Mouse (Mus musculus) G1E (cell line): ENCODE measurements at regions not wholly inside any gene's neighbourhood (a gene's known extent, or its start where the extent isn't known, plus 50 kb on each side); places are given as distances from the start of the nearest gene placed in this dataset.

ENCODE experiments used
- ATAC-seq: 2 replicates; pipeline ENCODE4 v1.8.0; 2016; ENCODE audit warnings: mild to moderate bottlenecking; ENCODE audit not compliant: insufficient number of reproducible peaks, poor library complexity, low FRiP score, severe bottlenecking; ENCODE audit errors: extremely low read depth
- DNase-seq: peaks from one replicate; pipeline ENCODE4 v3.0.0; 2012; ENCODE audit warnings: low spot score
- H3K27me3 ChIP-seq: 2 replicates; pipeline ENCODE4 v1.6.1; 2012; ENCODE audit warnings: mild to moderate bottlenecking, low read length, inconsistent platforms; ENCODE audit not compliant: insufficient read depth
- H3K36me3 ChIP-seq: replicated peaks from 2 replicates; pipeline ENCODE3; 2012; ENCODE audit warnings: mild to moderate bottlenecking, inconsistent platforms
- H3K4me1 ChIP-seq: 2 replicates; pipeline ENCODE4 v1.6.1; 2012; ENCODE audit warnings: low read depth, low read length, inconsistent platforms, mixed read lengths; ENCODE audit not compliant: insufficient read depth
- H3K4me3 ChIP-seq: 2 replicates; pipeline ENCODE4 v1.5.1; 2012; ENCODE audit warnings: low read depth, mild to moderate bottlenecking, inconsistent platforms, low read length, moderate library complexity, mixed read lengths
- H3K9me3 ChIP-seq: replicated peaks from 2 replicates; pipeline ENCODE4 v1.6.1; 2012; ENCODE audit warnings: inconsistent platforms
- CTCF ChIP-seq: IDR thresholded peaks from 2 replicates; pipeline ENCODE4 v1.5.1; 2012; ENCODE audit warnings: low read depth, low read length, inconsistent platforms, mixed read lengths
- GATA1 ChIP-seq: IDR thresholded peaks from 2 replicates; pipeline ENCODE4 v1.6.1; 2012; ENCODE audit warnings: borderline replicate concordance, low read length, inconsistent platforms, mixed read lengths
- GATA2 ChIP-seq: IDR thresholded peaks from 2 replicates; pipeline ENCODE4 v1.6.1; 2012; ENCODE audit warnings: low read depth, low read length, inconsistent platforms, borderline replicate concordance
- POLR2AphosphoS5 ChIP-seq: IDR thresholded peaks from 2 replicates; pipeline ENCODE4 v1.6.1; 2012; ENCODE audit warnings: low read depth, low read length, inconsistent platforms; ENCODE audit not compliant: insufficient replicate concordance
- TAL1 ChIP-seq: conservative IDR thresholded peaks from 2 replicates; pipeline ENCODE4 v1.6.1; 2012; ENCODE audit warnings: low read depth, low read length, inconsistent platforms, mixed read lengths

DNA sequence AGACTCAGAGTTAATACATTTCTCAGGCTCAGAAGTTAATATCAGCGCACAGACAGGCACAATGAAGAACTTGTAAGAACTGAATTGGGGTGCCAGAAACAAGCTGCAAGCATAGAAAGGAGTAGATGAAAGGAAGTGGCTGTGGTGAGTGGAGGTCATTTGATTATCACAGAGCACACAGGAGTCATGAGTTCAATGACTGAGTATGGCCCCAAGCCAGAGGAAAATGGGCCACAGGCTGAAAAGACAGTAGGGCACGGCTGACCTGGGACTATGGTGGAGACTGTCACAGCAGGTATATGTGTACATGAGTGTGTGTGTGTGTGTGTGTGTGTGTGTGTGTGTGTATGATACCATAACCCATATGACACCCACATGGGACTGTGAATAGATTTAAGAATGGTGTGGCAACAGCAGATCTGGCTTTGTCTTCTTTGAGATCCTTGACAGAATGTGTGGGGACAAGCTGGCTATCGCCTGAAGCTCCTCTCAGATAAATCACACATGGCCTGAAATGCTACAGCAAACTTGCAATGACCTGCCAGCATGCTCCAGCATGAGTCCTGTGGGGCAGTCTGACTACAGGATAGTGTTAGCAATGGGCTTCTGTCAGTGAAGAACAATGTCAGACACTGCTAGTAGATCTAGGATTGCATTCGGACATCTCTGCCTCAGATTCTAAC is 101.5 kb upstream of the Atp1b1 start:
- Histone ChIP-seq H3K9me3 (no peaks in the 10 kb centered on the region), H3K36me3 (no peaks in the 10 kb centered on the region), H3K4me3 (no peak overlapping the region), H3K4me1 (no peaks in the 10 kb centered on the region), H3K27me3 (no peaks in the 10 kb centered on the region)
- TF ChIP-seq GATA2 (no peak), GATA1 (no peak), POLR2AphosphoS5 (no peak), CTCF (no peak), TAL1 (no peak)
- DNase-seq, result no peak
- ATAC-seq, result no peak

DNA sequence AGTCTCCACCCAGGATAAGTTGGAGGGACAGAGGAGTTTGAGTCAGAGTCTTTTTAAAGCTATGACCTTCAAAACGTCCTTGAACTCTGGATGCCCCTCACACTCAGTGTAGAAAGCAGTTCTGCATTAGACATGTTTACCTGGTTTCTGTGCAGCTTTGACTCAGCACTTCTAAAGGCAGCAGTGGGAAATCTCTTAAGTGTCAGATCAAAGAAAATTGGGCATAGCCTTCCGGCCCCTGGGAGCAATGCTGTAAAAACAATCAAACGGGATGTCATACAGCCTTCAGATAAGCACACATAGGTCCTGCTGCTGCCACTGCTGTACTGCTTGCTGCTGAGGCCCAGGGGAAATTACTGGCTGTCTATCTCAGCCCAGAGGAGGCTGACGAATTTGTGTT is 94.5 kb upstream of the Atp1b1 start:
- H3K4me3 ChIP-seq, result no peak overlapping the region
- no peak for ATAC-seq
- no peaks in the 10 kb centered on the region for H3K36me3 ChIP-seq
- no peaks in the 10 kb centered on the region for H3K9me3 ChIP-seq
- no peak for TF ChIP-seq TAL1
- H3K27me3 ChIP-seq, result no peaks in the 10 kb centered on the region
- no peak for DNase-seq
- H3K4me1 ChIP-seq, result no peaks in the 10 kb centered on the region

DNA sequence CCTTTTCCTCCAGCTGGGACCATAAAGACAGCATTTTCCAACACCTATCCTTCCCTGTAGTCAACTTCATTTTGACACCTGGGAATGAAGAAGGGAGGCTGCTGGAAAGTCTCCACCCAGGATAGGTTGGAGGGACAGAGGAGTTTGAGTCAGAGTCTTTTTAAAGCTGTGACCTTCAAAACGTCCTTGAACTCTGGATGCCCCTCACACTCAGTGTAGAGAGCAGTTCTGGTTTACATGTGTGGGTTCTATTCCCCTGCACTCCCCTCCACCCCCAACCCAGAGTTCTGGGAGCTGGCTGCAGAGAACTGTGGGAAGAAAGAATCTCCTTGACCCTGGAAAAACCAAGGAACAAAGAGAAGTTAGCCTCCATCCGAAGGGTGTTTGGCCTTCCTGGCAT is 92.9 kb upstream of the Atp1b1 start:
- ATAC-seq (no peak), DNase-seq (no peak)
- Histone ChIP-seq H3K4me3 (no peak overlapping the region), H3K36me3 (no peaks in the 10 kb centered on the region), H3K4me1 (no peaks in the 10 kb centered on the region), H3K27me3 (no peaks in the 10 kb centered on the region), H3K9me3 (no peaks in the 10 kb centered on the region)
- TF ChIP-seq POLR2AphosphoS5, result no peak
- TF ChIP-seq GATA2, result no peak
- TF ChIP-seq GATA1, result no peak
- TF ChIP-seq CTCF, result no peak

DNA sequence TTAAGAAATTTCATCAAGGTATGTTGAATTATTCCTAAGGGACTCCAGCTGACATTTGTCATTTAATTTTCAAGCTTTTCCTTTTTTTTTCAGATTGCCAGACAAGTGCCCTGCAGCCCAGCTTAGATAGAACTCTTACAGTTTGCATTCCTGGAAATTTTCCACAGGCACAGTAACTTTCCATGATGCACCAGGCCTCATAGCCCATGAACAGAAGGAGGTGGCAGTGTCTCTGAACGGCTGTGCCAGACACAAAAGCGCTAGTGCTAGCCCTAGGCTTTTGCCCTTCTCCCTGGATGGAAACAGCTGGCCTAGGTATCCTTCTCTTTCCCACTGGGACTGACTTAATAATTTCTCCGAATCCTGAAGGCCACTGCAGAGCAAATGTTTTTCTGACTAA is 92.4 kb upstream of the Atp1b1 start:
- no peaks in the 10 kb centered on the region for H3K4me1 ChIP-seq
- no peaks in the 10 kb centered on the region for H3K9me3 ChIP-seq
- H3K27me3 ChIP-seq, result no peaks in the 10 kb centered on the region
- TF ChIP-seq CTCF (no peak), GATA2 (no peak)
- no peak overlapping the region for H3K4me3 ChIP-seq
- no peak for ATAC-seq
- no peaks in the 10 kb centered on the region for H3K36me3 ChIP-seq
- no peak for DNase-seq

DNA sequence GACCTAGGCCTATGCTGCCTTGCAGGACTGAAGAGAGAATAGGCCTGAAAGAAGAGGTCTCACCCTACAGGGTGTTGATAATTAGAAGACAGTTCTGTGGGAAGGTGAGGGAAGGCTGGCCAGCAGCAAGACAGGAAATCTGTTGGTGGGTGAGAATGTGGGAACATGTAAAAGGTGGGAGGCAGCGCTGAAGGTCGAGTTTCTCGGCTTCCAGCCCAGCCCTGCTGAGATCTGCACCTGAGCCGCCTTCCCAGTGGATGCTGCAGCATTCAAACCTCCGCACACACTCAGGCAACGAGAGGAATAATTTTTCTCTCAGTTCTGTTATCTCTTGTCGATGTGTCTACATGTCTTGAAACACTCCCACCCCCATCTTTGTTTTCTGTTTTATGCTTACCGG is 89.9 kb upstream of the Atp1b1 start:
- Histone ChIP-seq H3K27me3 (no peaks in the 10 kb centered on the region), H3K9me3 (no peaks in the 10 kb centered on the region), H3K36me3 (no peaks in the 10 kb centered on the region), H3K4me3 (no peak overlapping the region), H3K4me1 (no peaks in the 10 kb centered on the region)
- ATAC-seq, result no peak
- TF ChIP-seq POLR2AphosphoS5 (no peak), GATA2 (no peak), TAL1 (no peak), CTCF (no peak), GATA1 (no peak)
- no peak for DNase-seq

DNA sequence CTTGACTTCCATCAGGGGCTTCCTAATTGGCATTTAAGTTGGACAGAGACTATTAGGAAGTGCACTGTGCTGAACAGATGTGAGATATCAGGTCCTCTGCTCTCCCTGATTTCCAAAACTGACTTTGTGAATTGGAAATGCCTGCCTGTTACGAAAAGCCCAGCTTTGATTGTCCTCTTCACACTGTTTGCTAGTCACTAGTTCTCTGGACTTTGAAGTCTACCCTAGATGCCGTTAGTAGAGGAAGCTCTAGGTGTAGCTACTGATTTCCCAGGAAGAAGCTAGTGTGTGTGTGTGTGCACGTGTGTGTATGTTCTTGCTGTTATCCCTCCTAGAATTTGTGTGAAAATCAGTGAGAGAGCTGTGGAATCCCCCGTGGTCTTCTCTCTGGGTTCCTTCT is 87.7 kb upstream of the Atp1b1 start:
- TF ChIP-seq GATA2 (no peak), TAL1 (no peak), CTCF (no peak)
- Histone ChIP-seq H3K4me1 (no peaks in the 10 kb centered on the region), H3K4me3 (no peak overlapping the region), H3K9me3 (no peaks in the 10 kb centered on the region), H3K27me3 (no peaks in the 10 kb centered on the region), H3K36me3 (no peaks in the 10 kb centered on the region)
- DNase-seq (no peak), ATAC-seq (no peak)
